Mouse (Mus musculus) spleen, postnatal 0 days (tissue): ENCODE data around the gene Unc5b. TPM values are rescaled to one million over a fixed set of nuclear protein-coding genes. Genes with fewer than 3 reads are reported as not detected.

Source experiments
- polyA plus RNA-seq: library from polyadenylated mRNA; unstranded; fragments of >200 nt; fragmentation: Nextera tagmentation; extraction: Ambion mirVana; gene quantifications from 2 replicates; pipeline ENCODE4 v1.2.1, GENCODE M21; 2015

The Unc5b gene
- polyA plus RNA-seq, result 0.96 and 1.2 TPM in 2 replicates

GRCm38 (mm10) chr10:60831379-60831778 lies at the start of gene Unc5b:
Gene Unc5b (minus strand): TSS chr10:60831581.

GRCm38 (mm10) chr10:60752040-60753020 lies 79.1 kb downstream of the Unc5b start, which contains the start of gene Slc29a3:
Gene Slc29a3 (minus strand): TSS chr10:60752794.

Other genes starting within 250 kb of the Unc5b start
- gene Cdh23, start 135.1 kb downstream of the Unc5b start, polyA plus RNA-seq, result 1.7 and 1.8 TPM in 2 replicates
- 4.7 and 8.1 TPM in 2 replicates for gene Slc29a3, start 78.8 kb downstream of the Unc5b start, polyA plus RNA-seq